Mouse (Mus musculus) MEL (cell line): ENCODE measurements around the gene Pla2g10. TPM values are rescaled to one million over a fixed set of nuclear protein-coding genes. Genes with fewer than 3 reads are reported as not detected.

Experiments
- DNase-seq: peaks from one replicate; pipeline ENCODE4 v3.0.0; 2011; ENCODE audit warnings: low read depth, low spot score
- H3K27ac ChIP-seq: 2 replicates; pipeline ENCODE4 v1.5.1; 2012; ENCODE audit warnings: low read depth, mild to moderate bottlenecking, control low read depth, low read length, moderate library complexity; ENCODE audit not compliant: control insufficient read depth
- H3K27me3 ChIP-seq, 2 experiments: fragments of 150-350 bp in 1 of 2; sonication (generic) in 1 of 2; 2 replicates each; pipeline ENCODE4 v1.6.1; 2012; ENCODE audit warnings: low read length in 2 of 2, mild to moderate bottlenecking in 2 of 2, improper control_type of control experiment in 1 of 2, moderate library complexity in 1 of 2; ENCODE audit not compliant: insufficient read depth in 2 of 2, control insufficient read depth in 1 of 2
- H3K36me3 ChIP-seq, 2 experiments: 2 replicates each; pipeline ENCODE4 v1.6.1; 2012 to 2014; ENCODE audit warnings: low read length in 2 of 2, improper control_type of control experiment in 1 of 2, inconsistent platforms in 1 of 2, mild to moderate bottlenecking in 1 of 2; ENCODE audit not compliant: insufficient read depth in 2 of 2, control insufficient read depth in 1 of 2
- H3K4me1 ChIP-seq, 2 experiments: fragments of 150-350 bp in 1 of 2; sonication (generic) in 1 of 2; 2 replicates each; pipeline ENCODE4 v1.6.1; 2012; ENCODE audit warnings: low read length in 2 of 2, improper control_type of control experiment in 1 of 2, mild to moderate bottlenecking in 1 of 2; ENCODE audit not compliant: insufficient read depth in 2 of 2, control insufficient read depth in 1 of 2
- H3K4me3 ChIP-seq, 2 experiments: fragments of 150-350 bp in 1 of 2; sonication (generic) in 1 of 2; 2 replicates each; pipeline ENCODE4 v1.5.1; 2012; ENCODE audit warnings: low read depth in 2 of 2, low read length in 2 of 2, mild to moderate bottlenecking in 2 of 2, moderate library complexity in 2 of 2, control low read depth in 1 of 2, improper control_type of control experiment in 1 of 2; ENCODE audit not compliant: control insufficient read depth in 1 of 2, insufficient read depth in 1 of 2
- H3K79me2 ChIP-seq: 2 replicates; pipeline ENCODE4 v1.6.1; 2012; ENCODE audit warnings: mild to moderate bottlenecking, low read length, moderate library complexity; ENCODE audit not compliant: control insufficient read depth, poor library complexity, insufficient read depth
- H3K9ac ChIP-seq: 2 replicates; pipeline ENCODE4 v1.6.1; 2012; ENCODE audit warnings: low read depth, mild to moderate bottlenecking, control low read depth, low read length, moderate library complexity; ENCODE audit not compliant: control insufficient read depth, poor library complexity, severe bottlenecking
- H3K9me3 ChIP-seq: fragments of 150-350 bp; sonication (generic); replicated peaks from 2 replicates; pipeline ENCODE4 v1.6.1; 2012; ENCODE audit warnings: mild to moderate bottlenecking, low read length, improper control_type of control experiment, moderate library complexity; ENCODE audit not compliant: insufficient read depth
- BHLHE40 ChIP-seq: IDR thresholded peaks from 2 replicates; pipeline ENCODE4 v1.6.1; 2012; ENCODE audit warnings: low read depth, mild to moderate bottlenecking, inconsistent platforms, low read length, improper control_type of control experiment, borderline replicate concordance
- CTCF ChIP-seq, 3 experiments: IDR thresholded peaks in 2 of 3; conservative IDR thresholded peaks in 1 of 3; 2 replicates each; pipeline ENCODE4 v1.5.1; 2011 to 2012; ENCODE audit warnings: low read length in 3 of 3, low read depth in 2 of 3, mild to moderate bottlenecking in 2 of 3, improper control_type of control experiment in 1 of 3, inconsistent platforms in 1 of 3, mixed read lengths in 1 of 3, moderate library complexity in 1 of 3; ENCODE audit not compliant: control insufficient read depth in 1 of 3, insufficient read depth in 1 of 3, poor library complexity in 1 of 3, severe bottlenecking in 1 of 3
- EP300 ChIP-seq, 2 experiments: IDR thresholded peaks; 2 replicates each; pipeline ENCODE4 v1.6.1; 2011; ENCODE audit warnings: improper control_type of control experiment in 2 of 2, low read length in 2 of 2, low read depth in 1 of 2, mild to moderate bottlenecking in 1 of 2
- ETS1 ChIP-seq: IDR thresholded peaks from 2 replicates; pipeline ENCODE4 v1.6.1; 2012; ENCODE audit warnings: low read depth, mild to moderate bottlenecking, inconsistent platforms, low read length, improper control_type of control experiment, moderate library complexity
- GATA1 ChIP-seq: IDR thresholded peaks from 2 replicates; pipeline ENCODE4 v1.6.1; 2011; ENCODE audit warnings: low read depth, low read length, improper control_type of control experiment
- HCFC1 ChIP-seq: IDR thresholded peaks from 2 replicates; pipeline ENCODE4 v1.6.1; 2012; ENCODE audit warnings: low read depth, mild to moderate bottlenecking, inconsistent platforms, low read length, improper control_type of control experiment, moderate library complexity
- JUND ChIP-seq: IDR thresholded peaks from 2 replicates; pipeline ENCODE4 v1.6.1; 2011; ENCODE audit warnings: low read depth, mild to moderate bottlenecking, improper control_type of control experiment, low read length
- MAFK ChIP-seq: IDR thresholded peaks from 2 replicates; pipeline ENCODE4 v1.6.1; 2011; ENCODE audit warnings: low read depth, mild to moderate bottlenecking, low read length, improper control_type of control experiment, borderline replicate concordance
- MAX ChIP-seq: IDR thresholded peaks from 2 replicates; pipeline ENCODE4 v1.6.1; 2011; ENCODE audit warnings: low read length, improper control_type of control experiment
- MAZ ChIP-seq: IDR thresholded peaks from 2 replicates; pipeline ENCODE4 v1.6.1; 2012; ENCODE audit warnings: low read depth, mild to moderate bottlenecking, inconsistent platforms, low read length, improper control_type of control experiment
- MEF2A ChIP-seq: IDR thresholded peaks from 2 replicates; pipeline ENCODE4 v1.6.1; 2014; ENCODE audit warnings: low read depth, mild to moderate bottlenecking, inconsistent platforms, low read length, improper control_type of control experiment; ENCODE audit not compliant: poor library complexity, insufficient replicate concordance, severe bottlenecking; ENCODE audit errors: extremely low read depth
- MXI1 ChIP-seq: IDR thresholded peaks from 2 replicates; pipeline ENCODE4 v1.6.1; 2011; ENCODE audit warnings: mild to moderate bottlenecking, low read depth, low read length, improper control_type of control experiment
- MYC ChIP-seq: IDR thresholded peaks from 2 replicates; pipeline ENCODE4 v1.6.1; 2011; ENCODE audit warnings: low read depth, mild to moderate bottlenecking, low read length, improper control_type of control experiment, moderate library complexity
- NELFE ChIP-seq: IDR thresholded peaks from 2 replicates; pipeline ENCODE4 v1.6.1; 2011; ENCODE audit warnings: low read depth, low read length, improper control_type of control experiment
- POLR2A ChIP-seq, 2 experiments: IDR thresholded peaks; 2 replicates each; pipeline ENCODE4 v1.6.1; 2011 to 2012; ENCODE audit warnings: low read length in 2 of 2, mild to moderate bottlenecking in 2 of 2, control low read depth in 1 of 2, improper control_type of control experiment in 1 of 2, low read depth in 1 of 2, moderate library complexity in 1 of 2; ENCODE audit not compliant: control insufficient read depth in 1 of 2, insufficient read depth in 1 of 2, poor library complexity in 1 of 2
- POLR2AphosphoS2 ChIP-seq: IDR thresholded peaks from 2 replicates; pipeline ENCODE4 v1.6.1; 2011; ENCODE audit warnings: low read length, improper control_type of control experiment
- RAD21 ChIP-seq: IDR thresholded peaks from 2 replicates; pipeline ENCODE4 v1.6.1; 2011; ENCODE audit warnings: mild to moderate bottlenecking, low read depth, low read length, improper control_type of control experiment
- SIN3A ChIP-seq: IDR thresholded peaks from 2 replicates; pipeline ENCODE4 v1.6.1; 2012; ENCODE audit warnings: low read length, improper control_type of control experiment, inconsistent platforms
- SMC3 ChIP-seq: IDR thresholded peaks from 2 replicates; pipeline ENCODE4 v1.6.1; 2011; ENCODE audit warnings: low read depth, low read length, improper control_type of control experiment
- TBP ChIP-seq: IDR thresholded peaks from 2 replicates; pipeline ENCODE4 v1.8.0; 2011; ENCODE audit warnings: low read depth, low read length, improper control_type of control experiment
- TCF12 ChIP-seq: IDR thresholded peaks from 2 replicates; pipeline ENCODE4 v1.6.1; 2014; ENCODE audit warnings: low read depth, mild to moderate bottlenecking, inconsistent platforms, low read length, improper control_type of control experiment, moderate library complexity
- UBTF ChIP-seq: IDR thresholded peaks from 2 replicates; pipeline ENCODE4 v1.6.1; 2012; ENCODE audit warnings: low read depth, mild to moderate bottlenecking, inconsistent platforms, low read length, improper control_type of control experiment, moderate library complexity, borderline replicate concordance; ENCODE audit not compliant: insufficient read depth
- USF1 ChIP-seq: IDR thresholded peaks from 2 replicates; pipeline ENCODE4 v1.6.1; 2014; ENCODE audit warnings: low read depth, mild to moderate bottlenecking, inconsistent platforms, low read length, improper control_type of control experiment, moderate library complexity
- ZC3H11A ChIP-seq: IDR thresholded peaks from 2 replicates; pipeline ENCODE4 v1.6.1; 2012; ENCODE audit warnings: low read depth, mild to moderate bottlenecking, inconsistent platforms, low read length, improper control_type of control experiment
- polyA plus RNA-seq, 2 experiments: library from polyadenylated mRNA; stranded (reverse) in 1 of 2; unstranded in 1 of 2; fragments of >175 nt in 1 of 2; fragments of >200 nt in 1 of 2; gene quantifications; 2 replicates each; pipeline versions ENCODE4 v1.2.1 to v1.2.4; 2012; ENCODE audit warnings: low replicate concordance in 2 of 2, low read depth in 1 of 2; ENCODE audit not compliant: insufficient read length in 2 of 2, insufficient read depth in 1 of 2, missing spikeins in 1 of 2
- total RNA-seq: library from RNA; depleted of rRNA; stranded (reverse); fragments of 300-350 nt; gene quantifications from 2 replicates; pipeline ENCODE4 v1.2.3, GENCODE M21; 2012

The Pla2g10 gene
- total and polyA plus RNA-seq, 3 experiments = not detected

- Histone ChIP-seq H3K27me3 (peaks cover 5% of the 10 kb centered on the region in 2 experiments), H3K79me2 (peaks cover 2% of the 10 kb centered on the region; the same call in 1 of the 2 replicates), H3K4me1 (no peaks in the 10 kb centered on the region), H3K9me3 (no peaks in the 10 kb centered on the region), H3K9ac (no peak overlapping the region), H3K27ac (no peak overlapping the region), H3K4me3 (no peak overlapping the region), H3K36me3 (peaks cover 0 to 3% of the 10 kb centered on the region in 2 experiments; a peak in 2 of 4 replicates)
- DNase-seq = no peak
- TF ChIP-seq EP300 (IDR thresholded peaks at IDR 0.05; ENCODE audit: low read depth in 1 of 2, low read length in 2 of 2) = no peak
- TF ChIP-seq TBP = no peak
Measured at GRCm38 (mm10) chr16:13750626-13751025, 19.8 kb upstream of the Pla2g10 start.

GRCm38 (mm10) chr16:13749981-13750380 lies 19.2 kb upstream of the Pla2g10 start:
- Histone ChIP-seq H3K9ac (no peak overlapping the region), H3K79me2 (peaks cover 2% of the 10 kb centered on the region; the same call in 1 of the 2 replicates), H3K27ac (no peak overlapping the region), H3K36me3 (peaks cover 0 to 3% of the 10 kb centered on the region in 2 experiments; a peak in 2 of 4 replicates), H3K4me1 (no peaks in the 10 kb centered on the region), H3K27me3 (peaks cover 5% of the 10 kb centered on the region in 2 experiments), H3K4me3 (no peak overlapping the region), H3K9me3 (no peaks in the 10 kb centered on the region)
- DNase-seq = no peak
- TF ChIP-seq MAFK = no peak
- TF ChIP-seq MAZ = no peak
- no peak for TF ChIP-seq ETS1
- no peak for TF ChIP-seq CTCF (IDR thresholded peaks at IDR 0.05 in 2 of 3, conservative IDR thresholded peaks at IDR 0.05 in 1 of 3; ENCODE audit: control insufficient read depth in 1 of 3, insufficient read depth in 1 of 3, low read depth in 2 of 3, low read length in 3 of 3, poor library complexity in 1 of 3, severe bottlenecking in 1 of 3)
- TF ChIP-seq JUND = no peak
- TF ChIP-seq UBTF = no peak
- TF ChIP-seq TCF12 = no peak
- TF ChIP-seq NELFE = no peak
- TF ChIP-seq BHLHE40 = no peak
- no peak for TF ChIP-seq POLR2AphosphoS2
- no peak for TF ChIP-seq MYC
- TF ChIP-seq SIN3A = no peak
- no peak for TF ChIP-seq EP300 (IDR thresholded peaks at IDR 0.05; ENCODE audit: low read depth in 1 of 2, low read length in 2 of 2)
- no peak for TF ChIP-seq GATA1

- Histone ChIP-seq H3K27ac (no peak overlapping the region), H3K36me3 (peaks cover 0 to 3% of the 10 kb centered on the region in 2 experiments; a peak in 2 of 4 replicates), H3K9ac (no peak overlapping the region), H3K9me3 (no peaks in the 10 kb centered on the region), H3K4me1 (no peaks in the 10 kb centered on the region), H3K79me2 (no peaks in the 10 kb centered on the region), H3K4me3 (no peak overlapping the region), H3K27me3 (peaks cover 5% of the 10 kb centered on the region in 2 experiments)
- TF ChIP-seq MEF2A (no peak), CTCF (IDR thresholded peaks at IDR 0.05 in 2 of 3, conservative IDR thresholded peaks at IDR 0.05 in 1 of 3; ENCODE audit: control insufficient read depth in 1 of 3, insufficient read depth in 1 of 3, low read depth in 2 of 3, low read length in 3 of 3, poor library complexity in 1 of 3, severe bottlenecking in 1 of 3) (no peak), MXI1 (no peak), TCF12 (no peak), EP300 (IDR thresholded peaks at IDR 0.05; ENCODE audit: low read depth in 1 of 2, low read length in 2 of 2) (no peak), USF1 (no peak), JUND (no peak), HCFC1 (no peak), ZC3H11A (no peak), POLR2A (IDR thresholded peaks at IDR 0.05; ENCODE audit: control insufficient read depth in 1 of 2, insufficient read depth in 1 of 2, low read depth in 1 of 2, low read length in 2 of 2, poor library complexity in 1 of 2) (no peak), RAD21 (no peak), SMC3 (no peak), MAX (no peak), MYC (no peak)
- no peak for DNase-seq
Measured at GRCm38 (mm10) chr16:13749306-13749705, 18.5 kb upstream of the Pla2g10 start.
